Mouse (Mus musculus): ENCODE measurements around the gene Acbd3.

Gene Acbd3

GRCm38 (mm10) chr1:180762180-180762579 lies 36.3 kb downstream of the Acbd3 start:
- DNase-seq (ENCODE audit: low read depth, low spot score), result no peak

- DNase-seq (ENCODE audit: low read depth, low spot score), result no peak
These were observed 36.8 kb downstream of the Acbd3 start for GRCm38 (mm10) chr1:180762679-180763078.

- no peak for DNase-seq (ENCODE audit: low read depth, low spot score)
These were observed 37.5 kb downstream of the Acbd3 start for GRCm38 (mm10) chr1:180763307-180763706.

GRCm38 (mm10) chr1:180763828-180764227 lies 38.0 kb downstream of the Acbd3 start:
- peak; percentile 84 for DNase-seq (ENCODE audit: low read depth, low spot score)

- no peak for DNase-seq (ENCODE audit: low read depth, low spot score)
These were observed 39.5 kb downstream of the Acbd3 start for GRCm38 (mm10) chr1:180765393-180765792.

- no peak for DNase-seq (ENCODE audit: low read depth, low spot score)
These were observed 40.7 kb downstream of the Acbd3 start for GRCm38 (mm10) chr1:180766557-180766956.

GRCm38 (mm10) chr1:180767541-180768333 lies 41.9 kb downstream of the Acbd3 start:
- DNase-seq (ENCODE audit: low read depth, low spot score), result no peak

- peak; percentile 71 for DNase-seq (ENCODE audit: low read depth, low spot score)
These were observed 42.7 kb downstream of the Acbd3 start for GRCm38 (mm10) chr1:180768334-180769168.

GRCm38 (mm10) chr1:180771306-180771705 lies 45.5 kb downstream of the Acbd3 start:
- DNase-seq (ENCODE audit: low read depth, low spot score), result no peak

- no peak for DNase-seq (ENCODE audit: low read depth, low spot score)
These were observed 45.9 kb downstream of the Acbd3 start for GRCm38 (mm10) chr1:180771722-180772121.

GRCm38 (mm10) chr1:180772291-180772690 lies 46.4 kb downstream of the Acbd3 start:
- no peak for DNase-seq (ENCODE audit: low read depth, low spot score)

- DNase-seq (ENCODE audit: low read depth, low spot score), result no peak
These were observed 48.8 kb downstream of the Acbd3 start for GRCm38 (mm10) chr1:180774664-180775063.

GRCm38 (mm10) chr1:180775317-180775716 lies 49.5 kb downstream of the Acbd3 start:
- DNase-seq (ENCODE audit: low read depth, low spot score), result no peak

- no peak for DNase-seq (ENCODE audit: low read depth, low spot score)
These were observed 50.1 kb downstream of the Acbd3 start for GRCm38 (mm10) chr1:180775849-180776493.

GRCm38 (mm10) chr1:180776494-180776893 lies 50.7 kb downstream of the Acbd3 start:
- no peak for DNase-seq (ENCODE audit: low read depth, low spot score)

- DNase-seq (ENCODE audit: low read depth, low spot score), result no peak
These were observed 51.4 kb downstream of the Acbd3 start for GRCm38 (mm10) chr1:180777289-180777659.

GRCm38 (mm10) chr1:180777660-180778402 lies 52.0 kb downstream of the Acbd3 start:
- peak; percentile 82 for DNase-seq (ENCODE audit: low read depth, low spot score)

- DNase-seq (ENCODE audit: low read depth, low spot score), result no peak
These were observed 52.5 kb downstream of the Acbd3 start for GRCm38 (mm10) chr1:180778403-180778754.

- DNase-seq (ENCODE audit: low read depth, low spot score), result no peak
These were observed 53.1 kb downstream of the Acbd3 start for GRCm38 (mm10) chr1:180778941-180779340.

- no peak for DNase-seq (ENCODE audit: low read depth, low spot score)
These were observed 54.4 kb downstream of the Acbd3 start for GRCm38 (mm10) chr1:180780291-180780690.

GRCm38 (mm10) chr1:180781250-180781649 lies 55.4 kb downstream of the Acbd3 start:
- DNase-seq (ENCODE audit: low read depth, low spot score), result no peak
